Mouse (Mus musculus) erythroblast, adult 5-6 weeks (primary cell): Measurements from ENCODE around the gene Cryba2. TPM values are rescaled to one million over a fixed set of nuclear protein-coding genes. Genes with fewer than 3 reads are reported as not detected.

ENCODE experiments used
- ATAC-seq: replicated peaks from 2 replicates; pipeline ENCODE4 v1.8.0; 2016; ENCODE audit warnings: moderate number of reproducible peaks, mild to moderate bottlenecking, moderate TSS enrichment, inconsistent platforms; ENCODE audit not compliant: poor library complexity, low FRiP score, severe bottlenecking
- total RNA-seq, 2 experiments: library from RNA; stranded (forward) in 1 of 2; stranded (reverse) in 1 of 2; fragments of 150-400 nt in 1 of 2; fragments of 200-764, 138-1000 nt in 1 of 2; gene quantifications; 2 replicates each; pipeline versions ENCODE4 v1.2.3 to v1.2.4; 2015 to 2017; ENCODE audit warnings: low replicate concordance in 2 of 2

Cryba2 gene
- not detected in 2 replicates for total RNA-seq (2015; ENCODE audit: low replicate concordance)
- not detected in 2 replicates for total RNA-seq (2017; ENCODE audit: low replicate concordance)

DNA sequence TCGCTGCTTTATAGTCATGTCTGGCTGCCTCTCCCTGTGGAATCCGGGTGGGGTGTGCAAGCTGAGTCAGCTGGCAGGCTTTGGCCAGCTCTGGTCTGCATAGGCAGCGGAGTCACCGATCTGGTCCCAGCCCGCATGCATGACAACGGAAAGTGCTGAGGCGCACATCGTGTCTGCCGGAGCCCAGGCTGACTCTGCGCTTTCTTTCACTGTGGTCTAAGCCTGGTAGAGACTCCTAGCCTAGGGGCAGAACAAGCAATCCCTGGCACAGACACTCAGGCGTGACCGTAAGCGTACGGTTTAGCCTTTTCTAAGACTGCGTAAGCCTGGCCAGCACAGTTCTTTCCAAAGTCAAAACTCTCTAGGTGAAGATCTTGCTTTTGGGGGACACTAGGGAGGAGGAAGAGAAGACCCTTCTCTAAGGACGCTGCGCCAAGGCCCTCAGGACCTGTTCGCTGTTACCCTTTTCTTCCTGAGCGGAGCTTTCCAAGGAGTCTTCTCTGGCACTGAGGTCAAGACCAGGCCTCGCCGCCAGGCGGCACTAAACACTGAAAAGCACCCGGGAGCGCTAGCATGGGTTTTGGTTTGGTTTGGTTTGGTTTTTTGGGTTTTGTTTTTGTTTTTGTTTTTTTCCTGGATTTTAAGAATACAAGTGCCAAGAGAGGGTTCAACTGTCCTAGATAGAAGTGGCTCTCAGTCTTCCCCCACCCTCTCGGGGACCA lies at the start of gene Cryba2:
Cryba2 (minus strand) TSS at position 10 of the 722 bp plus-strand sequence.
- no peak for ATAC-seq

- no peak for ATAC-seq
These were observed 48.9 kb upstream of the Cryba2 start for GRCm38 (mm10) chr1:74941651-74942360.

DNA sequence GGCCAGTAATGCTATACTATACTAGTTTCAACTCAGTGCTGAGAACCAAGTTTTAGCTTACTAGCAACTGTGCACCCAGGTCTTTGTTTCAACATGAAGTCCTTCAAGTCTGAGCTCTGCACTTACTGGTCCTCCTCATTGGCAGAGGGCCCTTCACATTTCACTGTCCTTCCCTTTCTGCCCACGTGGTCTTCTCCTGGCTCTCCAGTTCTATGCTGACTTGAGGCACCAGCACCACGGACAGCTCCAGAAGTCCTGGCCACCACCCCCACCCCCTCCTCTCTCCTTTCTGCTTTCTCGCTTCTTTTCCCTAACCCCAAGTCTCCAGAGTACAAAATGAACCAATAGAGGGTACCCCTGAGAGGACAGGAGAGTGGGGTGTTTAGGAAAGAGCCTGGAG lies 46.8 kb upstream of the Cryba2 start:
- no peak for ATAC-seq

- ATAC-seq, result no peak
These were observed 43.4 kb upstream of the Cryba2 start for GRCm38 (mm10) chr1:74936221-74936830.

GRCm38 (mm10) chr1:74935402-74935801 lies 42.5 kb upstream of the Cryba2 start, which contains the start of gene Cfap65:
TSS of gene Cfap65 (minus strand) at chr1:74935599.
- no peak for ATAC-seq

DNA sequence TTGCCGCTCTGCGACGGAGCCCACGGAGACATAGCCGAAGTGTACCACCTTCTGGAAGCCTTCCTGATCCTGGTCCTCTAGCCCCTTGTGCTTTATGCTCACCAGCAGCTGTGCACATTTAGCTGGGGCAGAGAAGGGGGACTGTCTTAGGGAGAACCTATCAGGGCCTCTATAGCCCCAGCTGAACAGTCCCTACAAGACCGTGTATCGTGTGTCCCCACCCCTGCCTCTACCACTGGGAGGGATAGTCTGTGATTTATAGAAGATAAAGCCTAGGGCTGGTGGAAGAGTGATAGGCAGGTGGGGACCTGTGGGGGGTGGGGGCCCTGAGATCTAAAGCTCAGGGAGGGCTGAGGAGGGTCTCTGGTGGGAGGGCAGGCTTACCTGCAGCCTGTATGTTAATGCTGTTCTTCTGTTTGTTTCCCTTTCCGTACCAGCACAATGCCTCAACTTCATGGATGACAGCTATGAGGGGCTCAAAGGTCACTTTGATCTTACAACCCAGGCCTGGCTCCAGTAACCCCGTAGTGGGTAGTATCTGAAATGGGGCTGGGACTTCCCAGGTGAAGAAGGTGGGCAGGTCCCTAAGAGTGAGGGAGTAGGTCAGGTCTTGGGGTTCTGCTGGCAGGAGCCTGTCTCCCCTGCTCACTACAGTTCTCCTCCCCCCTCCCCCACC lies 34.8 kb upstream of the Cryba2 start:
- ATAC-seq, result no peak

DNA sequence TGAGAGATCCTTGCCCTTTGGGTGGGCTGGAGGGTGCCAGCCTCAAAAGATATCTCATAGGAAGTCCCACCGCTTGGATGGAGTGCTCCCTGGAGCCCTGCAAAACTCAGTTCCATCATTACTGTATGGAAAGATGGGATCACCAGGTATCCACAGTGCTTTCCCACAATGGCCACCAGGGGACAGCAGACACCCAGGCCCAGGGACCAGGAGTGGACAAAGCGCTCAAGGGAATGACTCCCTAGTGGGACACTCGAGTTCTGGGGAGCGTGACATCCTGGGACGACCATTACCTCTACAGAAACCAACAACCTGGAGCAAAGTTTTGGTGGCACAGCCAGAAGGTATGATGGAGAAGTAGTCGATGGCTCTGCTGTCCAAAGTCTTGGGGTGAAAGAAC lies 33.8 kb upstream of the Cryba2 start:
- no peak for ATAC-seq

DNA sequence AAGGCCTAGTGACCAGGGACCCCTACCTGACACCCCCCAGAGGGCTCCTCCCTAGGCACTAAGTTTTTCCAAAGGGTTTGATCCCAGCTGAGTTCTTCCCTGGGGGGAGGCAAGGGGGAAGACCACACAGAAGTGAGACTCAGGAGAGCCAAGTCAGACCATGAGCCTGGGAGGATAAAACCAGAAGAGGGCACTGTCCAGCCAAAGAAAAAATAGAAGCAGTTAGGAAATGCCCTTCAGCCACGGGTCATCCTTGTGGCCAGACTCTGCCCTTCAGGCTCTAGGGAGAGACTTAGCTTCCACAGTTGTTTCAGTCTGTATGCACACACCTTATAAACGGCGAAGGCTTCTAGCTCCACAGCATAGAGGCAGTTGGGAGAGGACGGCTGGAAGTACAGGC lies 31.5 kb upstream of the Cryba2 start:
- ATAC-seq, result no peak

DNA sequence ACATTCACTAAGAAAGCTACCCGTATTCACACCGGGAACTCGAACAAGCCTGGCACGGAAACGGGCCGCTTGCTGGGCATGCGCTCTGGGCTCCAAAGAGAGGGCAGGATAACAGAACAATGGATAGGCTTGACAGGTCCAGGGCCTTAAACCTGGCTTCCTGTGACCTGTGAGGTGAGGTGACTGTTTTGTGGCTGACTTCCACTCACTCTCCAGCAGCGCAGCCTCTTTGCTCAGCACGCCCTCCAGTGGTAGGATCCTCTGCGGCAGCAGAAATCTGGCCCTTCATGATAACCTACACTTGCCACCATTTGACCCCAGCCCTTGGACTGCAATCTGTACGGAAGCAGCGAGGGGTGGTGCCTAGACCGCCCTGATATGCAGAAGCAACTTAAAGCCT lies 22.8 kb upstream of the Cryba2 start:
- ATAC-seq, result no peak

- ATAC-seq, result no peak
These were observed 9.2 kb upstream of the Cryba2 start for GRCm38 (mm10) chr1:74902191-74902590.

- no peak for ATAC-seq
These were observed 8.7 kb upstream of the Cryba2 start for GRCm38 (mm10) chr1:74901686-74902085.

DNA sequence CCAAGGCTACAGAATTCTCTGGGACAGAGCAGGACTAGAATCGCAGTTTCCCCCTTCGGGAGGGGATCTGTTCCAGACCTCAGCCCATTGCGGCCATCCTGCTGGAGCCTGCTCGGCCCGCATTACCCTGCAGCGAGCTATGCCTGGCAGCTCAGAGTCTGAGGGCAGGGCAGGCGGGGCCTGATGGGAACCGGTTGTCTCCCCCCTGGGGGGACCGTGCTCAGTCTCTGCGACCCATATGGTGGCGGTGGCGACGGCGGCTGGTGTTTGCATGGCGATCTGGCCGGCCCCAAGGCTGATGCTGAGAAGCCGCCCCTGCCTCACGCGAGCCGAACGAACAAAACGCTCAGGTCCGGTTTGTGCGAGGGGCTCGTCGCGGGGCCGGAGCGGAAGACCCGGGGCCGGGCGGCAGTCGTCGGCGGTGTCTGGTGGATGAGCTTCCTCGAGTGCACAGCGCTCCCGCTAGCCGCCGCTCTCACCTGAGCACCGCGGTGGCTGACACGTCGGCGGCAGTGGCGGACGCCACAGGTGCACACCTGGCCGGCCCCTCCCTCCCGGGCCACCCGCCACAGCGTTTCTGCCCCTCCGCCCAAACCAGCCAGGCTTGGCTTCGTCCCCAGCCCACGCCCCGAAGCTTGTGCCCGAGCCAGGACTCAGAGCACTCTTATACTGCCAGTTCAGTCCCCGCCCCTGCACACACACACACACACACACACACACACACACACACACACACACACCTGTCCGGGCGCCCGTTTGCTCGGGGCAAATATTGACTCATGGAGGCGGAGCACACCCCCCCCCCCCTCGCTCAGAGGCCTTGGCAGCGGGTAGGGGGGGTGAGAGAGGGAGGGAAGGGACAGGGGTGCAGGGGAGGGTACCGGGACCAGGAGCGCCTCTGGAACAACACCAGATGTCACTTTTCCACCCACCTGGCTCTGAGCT lies 7.7 kb upstream of the Cryba2 start:
- no peak for ATAC-seq

DNA sequence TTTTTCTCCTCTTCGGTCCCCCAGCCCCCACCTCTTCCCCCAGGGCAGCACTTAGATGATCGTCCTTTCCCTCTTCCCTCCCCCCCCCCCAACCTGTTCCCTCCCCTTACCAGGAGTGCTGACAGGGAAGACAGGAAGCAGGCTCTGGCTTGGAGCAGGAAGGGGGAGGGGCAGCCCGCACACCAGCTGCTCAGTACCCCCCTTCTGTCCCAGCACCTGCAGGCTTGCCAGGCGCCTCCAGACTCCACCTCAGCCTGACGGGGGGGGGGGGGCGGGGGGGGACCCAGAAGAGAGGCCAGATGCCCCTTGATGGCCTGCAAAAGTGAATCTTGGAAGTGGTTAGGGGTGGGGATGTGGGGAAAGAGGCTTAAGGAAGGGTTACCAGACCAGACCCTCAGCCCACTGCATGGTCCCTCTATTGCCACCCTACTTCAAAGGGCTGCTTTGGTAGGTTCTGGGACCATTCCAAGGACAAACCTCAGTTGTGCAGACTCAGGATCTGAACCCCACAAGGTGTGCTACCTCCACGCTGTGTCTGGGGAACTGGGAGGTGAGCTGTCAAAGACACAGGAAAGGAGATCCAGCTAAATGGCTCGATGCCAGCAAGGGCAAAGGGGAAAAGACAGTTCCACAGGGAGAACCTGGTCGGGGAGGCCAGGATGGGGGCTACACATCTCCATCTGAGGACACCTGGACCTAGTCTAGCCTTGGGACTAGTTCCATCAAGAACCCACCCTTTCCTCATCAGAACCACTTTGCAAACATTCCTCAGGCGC lies 5.9 kb upstream of the Cryba2 start:
- no peak for ATAC-seq

- ATAC-seq, result no peak
These were observed 5.0 kb upstream of the Cryba2 start for GRCm38 (mm10) chr1:74897976-74898375.

DNA sequence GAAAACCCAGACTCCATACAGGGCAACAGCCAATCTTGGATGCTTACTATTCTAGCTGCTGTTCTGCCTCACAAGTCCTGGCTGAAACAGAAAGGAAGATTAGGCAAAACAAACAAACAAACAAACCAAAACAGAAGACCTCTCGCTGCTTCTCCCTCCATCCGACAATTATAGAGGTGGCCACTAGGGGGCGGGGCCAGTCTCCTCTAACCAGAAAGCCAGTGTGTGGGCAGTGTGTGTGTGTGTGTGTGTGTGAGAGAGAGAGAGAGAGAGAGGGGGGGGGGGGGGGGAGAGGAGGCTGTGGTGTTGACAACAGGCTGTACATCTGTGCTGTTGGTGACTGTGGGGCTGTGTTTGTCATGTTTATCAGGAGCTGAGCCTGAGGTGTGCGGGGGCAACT lies 2.0 kb upstream of the Cryba2 start:
- ATAC-seq, result 0 out of 2 replicates have a peak, but pooled peaks have one; percentile 59

- no peak for ATAC-seq
These were observed 401 bp downstream of the Cryba2 start for GRCm38 (mm10) chr1:74892351-74893133.

- no peak for ATAC-seq
These were observed 1.4 kb downstream of the Cryba2 start for GRCm38 (mm10) chr1:74891513-74891912.
